Mouse (Mus musculus): ENCODE results near the gene Cggbp1. TPM values are rescaled to one million over a fixed set of nuclear protein-coding genes. Genes with fewer than 3 reads are reported as not detected.
"Not testable (repeated sequence)": the region's sequence is repeated elsewhere in the genome, so short reads cannot be mapped to it uniquely, and the experiment has no call there.

Cggbp1 gene
- total and polyA plus RNA-seq, 2 experiments, result 7.0 to 29.5 TPM

DNA sequence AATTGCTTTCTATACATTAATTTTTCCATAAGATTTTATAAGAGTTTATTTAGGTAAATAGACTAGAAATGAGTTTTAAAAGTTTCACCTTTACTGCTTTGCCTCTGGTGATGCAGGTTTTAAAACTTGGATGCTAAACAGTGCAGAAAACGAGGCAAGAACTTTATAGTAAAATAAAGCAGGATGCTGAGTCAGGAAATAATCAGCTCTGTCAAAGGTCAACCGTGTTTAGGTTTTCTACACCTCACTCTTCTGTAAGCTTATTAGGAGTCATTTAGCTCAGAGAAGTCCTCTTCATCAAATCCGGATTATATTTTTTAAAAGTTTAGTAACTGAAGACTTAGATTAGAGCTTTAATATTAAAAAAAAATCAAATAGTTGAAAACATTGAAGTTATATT, 5.2 kb downstream of the Cggbp1 start:
- peaks cover 25% of the 10 kb centered on the region for H3K36me3 ChIP-seq (ENCODE audit: control insufficient read depth, insufficient read depth, low read length)
- no peak overlapping the region for H3K4me3 ChIP-seq (ENCODE audit: insufficient read depth, low read depth, low read length)
- H3K27me3 ChIP-seq (ENCODE audit: control insufficient read depth, insufficient read depth, low read length), result no peaks in the 10 kb centered on the region
- H3K79me2 ChIP-seq (ENCODE audit: control insufficient read depth, insufficient read depth, low read length), result peaks cover 3% of the 10 kb centered on the region; the same call in 1 of the 2 replicates
- H3K4me1 ChIP-seq (ENCODE audit: control insufficient read depth, insufficient read depth, low read length), result peaks cover 11% of the 10 kb centered on the region
- TF ChIP-seq POLR2A (IDR thresholded peaks at IDR 0.05; ENCODE audit: extremely low read depth, insufficient read depth, low read length), result no peak
- TF ChIP-seq CTCF (IDR thresholded peaks at IDR 0.05; ENCODE audit: low read depth, low read length), result no peak
- no peak for DNase-seq (ENCODE audit: extremely low read depth, low read depth, low spot score)
- H3K27ac ChIP-seq (replicated peaks; ENCODE audit: insufficient read depth, low read depth, low read length), result no peak overlapping the region
- WGBS, result 71% methylated on average over 3 of the region's 3 CpGs
- H3K9ac ChIP-seq (ENCODE audit: low read depth, low read length), result no peak overlapping the region

DNA sequence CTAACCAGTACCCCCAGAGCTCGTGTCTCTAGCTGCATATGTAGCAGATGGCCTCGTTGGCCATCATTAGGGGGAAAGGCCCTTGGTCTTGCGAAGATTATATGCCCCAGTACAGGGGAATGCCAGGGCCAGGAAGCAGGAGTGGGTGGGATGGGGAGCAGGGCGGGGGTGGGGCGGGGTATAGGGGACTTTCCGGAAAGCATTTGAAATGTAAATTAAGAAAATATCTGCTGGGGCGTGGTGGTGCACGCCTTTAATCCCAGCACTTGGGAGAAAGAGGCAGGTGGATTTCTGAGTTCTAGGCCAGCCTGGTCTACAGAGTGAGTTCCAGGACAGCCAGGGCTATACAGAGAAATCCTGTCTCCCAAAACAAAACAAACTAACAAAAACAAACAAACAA, 14.0 kb downstream of the Cggbp1 start:
- H3K36me3 ChIP-seq (ENCODE audit: control insufficient read depth, insufficient read depth, low read length); H3K4me1 ChIP-seq (ENCODE audit: control insufficient read depth, insufficient read depth, low read length); H3K79me2 ChIP-seq (ENCODE audit: control insufficient read depth, insufficient read depth, low read length); H3K27me3 ChIP-seq (ENCODE audit: control insufficient read depth, insufficient read depth, low read length); H3K27ac ChIP-seq (replicated peaks; ENCODE audit: insufficient read depth, low read depth, low read length); H3K4me3 ChIP-seq (ENCODE audit: insufficient read depth, low read depth, low read length); DNase-seq (ENCODE audit: extremely low read depth, low read depth, low spot score); H3K9ac ChIP-seq (ENCODE audit: low read depth, low read length): not testable (repeated sequence)
- WGBS, result 91% methylated on average over 8 of the region's 8 CpGs

DNA sequence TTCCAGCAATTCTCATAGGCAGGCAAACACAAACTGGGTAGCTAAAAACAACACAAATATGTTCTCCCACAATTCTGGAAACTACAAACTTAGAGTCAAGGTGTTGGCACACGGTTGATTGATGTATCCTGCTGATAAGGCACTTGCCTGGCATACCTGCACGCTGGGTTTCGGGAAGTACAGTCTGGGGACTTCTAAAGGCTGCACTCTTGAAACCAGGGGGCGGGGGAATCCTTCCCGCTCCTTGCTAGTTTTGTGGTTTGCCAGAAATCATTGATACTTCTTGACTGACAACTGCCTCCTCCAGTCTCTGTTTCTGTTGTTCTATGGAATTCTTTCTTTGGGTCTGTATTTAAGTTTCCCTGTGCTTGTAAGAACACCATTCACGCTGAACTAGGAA, 16.8 kb downstream of the Cggbp1 start:
- 73% methylated on average over 6 of the region's 6 CpGs for WGBS
- TF ChIP-seq CTCF (IDR thresholded peaks at IDR 0.05; ENCODE audit: low read depth, low read length), result no peak
- TF ChIP-seq POLR2A (IDR thresholded peaks at IDR 0.05; ENCODE audit: extremely low read depth, insufficient read depth, low read length), result no peak
- no peak for DNase-seq (ENCODE audit: extremely low read depth, low read depth, low spot score)

DNA sequence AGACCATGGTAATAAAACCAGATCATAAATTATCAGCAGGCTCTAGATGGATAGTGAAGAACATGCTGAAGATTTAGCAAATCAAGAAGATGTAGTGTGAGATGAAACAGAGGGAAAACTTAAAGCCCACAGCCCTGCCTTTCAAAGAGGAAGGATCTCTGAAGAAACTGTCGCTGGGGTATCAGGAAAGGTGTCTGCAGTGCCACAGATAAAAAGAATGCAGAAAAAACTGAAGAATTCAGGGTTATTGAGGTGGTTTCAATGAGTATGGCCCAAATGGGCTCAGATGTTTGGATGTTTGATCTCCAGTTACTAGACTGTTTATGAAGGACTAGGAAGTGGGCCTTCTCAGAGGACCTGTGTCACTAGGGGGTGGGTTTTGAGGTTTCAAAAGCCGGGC, 17.8 kb downstream of the Cggbp1 start:
- Histone ChIP-seq H3K36me3 (ENCODE audit: control insufficient read depth, insufficient read depth, low read length) (no peaks in the 10 kb centered on the region), H3K4me3 (ENCODE audit: insufficient read depth, low read depth, low read length) (no peak overlapping the region), H3K4me1 (ENCODE audit: control insufficient read depth, insufficient read depth, low read length) (no peaks in the 10 kb centered on the region; the same call in 1 of the 2 replicates), H3K27ac (replicated peaks; ENCODE audit: insufficient read depth, low read depth, low read length) (no peak overlapping the region), H3K9ac (ENCODE audit: low read depth, low read length) (no peak overlapping the region), H3K27me3 (ENCODE audit: control insufficient read depth, insufficient read depth, low read length) (no peaks in the 10 kb centered on the region), H3K79me2 (ENCODE audit: control insufficient read depth, insufficient read depth, low read length) (no peaks in the 10 kb centered on the region)
- no peak for TF ChIP-seq CTCF (IDR thresholded peaks at IDR 0.05; ENCODE audit: low read depth, low read length)
- no peak for TF ChIP-seq POLR2A (IDR thresholded peaks at IDR 0.05; ENCODE audit: extremely low read depth, insufficient read depth, low read length)
- WGBS, result 93% methylated on average over 2 of the region's 2 CpGs
- DNase-seq (ENCODE audit: extremely low read depth, low read depth, low spot score), result no peak

More for the DNA sequence above, 16.8 kb downstream of the Cggbp1 start:
- no peaks in the 10 kb centered on the region for H3K27me3 ChIP-seq (ENCODE audit: control insufficient read depth, insufficient read depth, low read length)
- H3K9ac ChIP-seq (ENCODE audit: low read depth, low read length), result no peak overlapping the region
- H3K27ac ChIP-seq (replicated peaks; ENCODE audit: insufficient read depth, low read depth, low read length), result no peak overlapping the region
- H3K36me3 ChIP-seq (ENCODE audit: control insufficient read depth, insufficient read depth, low read length), result no peaks in the 10 kb centered on the region
- H3K4me3 ChIP-seq (ENCODE audit: insufficient read depth, low read depth, low read length), result no peak overlapping the region
- H3K79me2 ChIP-seq (ENCODE audit: control insufficient read depth, insufficient read depth, low read length), result no peaks in the 10 kb centered on the region
- H3K4me1 ChIP-seq (ENCODE audit: control insufficient read depth, insufficient read depth, low read length), result no peaks in the 10 kb centered on the region; the same call in 1 of the 2 replicates

DNA sequence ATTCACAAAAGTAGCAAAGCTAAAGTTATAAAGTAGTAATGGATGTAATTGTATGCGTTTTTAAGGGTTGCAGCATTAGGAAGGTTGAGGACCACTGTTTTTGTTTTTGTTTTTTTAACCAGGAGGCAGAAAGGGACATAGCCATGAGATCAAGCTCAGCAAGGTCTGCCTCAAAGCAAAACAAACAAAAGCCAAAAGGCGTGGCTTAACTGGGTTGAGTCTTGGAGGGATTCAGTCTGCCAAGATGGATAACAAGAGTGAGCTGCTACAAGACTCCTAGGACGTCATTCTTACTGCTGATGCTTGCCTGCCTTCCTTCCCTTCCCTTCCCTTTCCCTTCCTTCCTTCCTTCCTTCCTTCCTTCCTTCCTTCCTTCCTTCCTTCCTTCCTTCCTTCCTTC, 20.5 kb downstream of the Cggbp1 start:
- WGBS, result 40% methylated on average over 3 of the region's 3 CpGs
- Histone ChIP-seq H3K79me2 (ENCODE audit: control insufficient read depth, insufficient read depth, low read length) (no peaks in the 10 kb centered on the region), H3K4me1 (ENCODE audit: control insufficient read depth, insufficient read depth, low read length) (no peaks in the 10 kb centered on the region; the same call in 1 of the 2 replicates), H3K9ac (ENCODE audit: low read depth, low read length) (no peak overlapping the region), H3K27me3 (ENCODE audit: control insufficient read depth, insufficient read depth, low read length) (no peaks in the 10 kb centered on the region), H3K27ac (replicated peaks; ENCODE audit: insufficient read depth, low read depth, low read length) (no peak overlapping the region), H3K36me3 (ENCODE audit: control insufficient read depth, insufficient read depth, low read length) (no peaks in the 10 kb centered on the region), H3K4me3 (ENCODE audit: insufficient read depth, low read depth, low read length) (no peak overlapping the region)
- no peak for DNase-seq (ENCODE audit: extremely low read depth, low read depth, low spot score)
- TF ChIP-seq POLR2A (IDR thresholded peaks at IDR 0.05; ENCODE audit: extremely low read depth, insufficient read depth, low read length) (no peak), CTCF (IDR thresholded peaks at IDR 0.05; ENCODE audit: low read depth, low read length) (no peak)

DNA sequence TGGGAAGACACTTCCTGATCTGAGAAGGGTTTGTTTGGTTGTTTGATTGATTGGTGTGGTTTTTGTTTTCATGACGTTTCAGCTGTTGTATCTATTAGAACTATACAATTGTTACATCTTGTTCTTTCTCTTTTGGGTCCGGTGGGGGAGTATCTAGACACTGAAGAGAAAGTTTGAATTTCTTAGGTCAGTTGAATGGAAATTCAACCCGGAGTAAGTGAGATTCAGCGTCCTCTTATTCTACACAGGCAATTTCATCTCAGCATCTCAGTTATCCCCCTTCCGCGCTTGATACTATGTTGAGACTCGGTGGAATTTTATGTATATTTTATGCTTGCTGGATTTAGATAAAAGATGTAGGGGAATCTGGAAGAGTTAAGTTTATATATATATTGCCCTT, 21.0 kb downstream of the Cggbp1 start:
- TF ChIP-seq POLR2A (IDR thresholded peaks at IDR 0.05; ENCODE audit: extremely low read depth, insufficient read depth, low read length) (no peak), CTCF (IDR thresholded peaks at IDR 0.05; ENCODE audit: low read depth, low read length) (no peak)
- Histone ChIP-seq H3K9ac (ENCODE audit: low read depth, low read length) (no peak overlapping the region), H3K79me2 (ENCODE audit: control insufficient read depth, insufficient read depth, low read length) (no peaks in the 10 kb centered on the region), H3K36me3 (ENCODE audit: control insufficient read depth, insufficient read depth, low read length) (no peaks in the 10 kb centered on the region), H3K27me3 (ENCODE audit: control insufficient read depth, insufficient read depth, low read length) (no peaks in the 10 kb centered on the region), H3K4me3 (ENCODE audit: insufficient read depth, low read depth, low read length) (peak overlapping the region; percentile 78; the same call in 1 of the 2 replicates), H3K4me1 (ENCODE audit: control insufficient read depth, insufficient read depth, low read length) (no peaks in the 10 kb centered on the region; the same call in 1 of the 2 replicates), H3K27ac (replicated peaks; ENCODE audit: insufficient read depth, low read depth, low read length) (no peak overlapping the region)
- no peak for DNase-seq (ENCODE audit: extremely low read depth, low read depth, low spot score)
- 14% methylated on average over 7 of the region's 7 CpGs for WGBS

All from liver, adult 2 months (tissue).